Mouse (Mus musculus): ENCODE results near the gene Ctrc. TPM values are rescaled to one million over a fixed set of nuclear protein-coding genes. Genes with fewer than 3 reads are reported as not detected.
A peak's percentile ranks its signal among the peaks of the same experiment; 100 is the strongest.

Ctrc gene
- polyA plus RNA-seq, 1 experiment from 2014 or later: not detected

DNA sequence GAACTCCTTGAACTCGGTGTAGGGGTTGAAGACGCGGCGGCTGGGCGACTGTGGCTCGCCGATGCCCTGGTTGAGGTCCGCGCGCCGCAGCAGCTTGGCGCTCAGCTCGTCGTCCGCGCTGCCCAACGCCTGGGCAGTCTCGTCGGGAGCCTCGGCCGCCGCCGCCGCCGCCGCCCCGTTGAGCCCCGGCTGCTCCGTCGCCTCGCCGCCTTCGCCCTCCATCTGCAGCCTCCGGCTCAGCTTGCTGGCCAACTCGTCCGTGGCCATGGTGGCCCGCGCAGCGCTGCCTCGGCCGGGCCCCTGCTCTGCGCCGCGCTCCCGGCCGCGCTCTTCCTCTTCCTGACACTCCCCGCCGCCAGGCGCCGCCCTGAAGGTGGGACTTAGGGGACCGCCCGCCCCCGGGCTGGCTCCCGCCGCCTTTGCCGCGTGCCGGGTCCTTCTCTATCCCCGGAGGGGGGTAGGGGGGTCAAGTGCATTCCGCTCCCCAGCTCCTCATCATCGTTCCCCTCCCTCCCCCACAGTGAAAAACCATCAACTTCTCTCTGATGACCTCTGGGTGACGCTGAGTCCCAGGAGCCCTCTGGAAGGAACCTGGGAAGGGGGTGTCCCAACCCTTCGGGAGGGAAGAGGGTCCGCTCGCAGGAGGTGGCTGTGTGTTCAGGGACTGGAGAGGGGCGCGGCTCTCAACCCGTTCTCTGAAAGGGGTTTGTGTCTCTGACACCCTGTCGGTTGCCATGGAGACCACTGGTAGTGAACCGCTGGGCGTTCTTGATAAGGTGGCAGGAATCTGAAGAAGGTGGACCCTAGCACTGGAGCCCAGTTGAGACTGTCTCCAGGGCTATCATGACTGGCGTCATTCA lies 28.7 kb upstream of the Ctrc start, which contains the start of gene Efhd2:
Gene Efhd2 (minus strand): TSS at position 320 of the 860 bp plus-strand sequence.
- Histone ChIP-seq H3K27ac (peak within 1 kb of the TSS; percentile 70), H3K4me2 (replicated peaks) (peak within 1 kb of the TSS; percentile 79), H3K9me3 (replicated peaks) (no peaks in the 10 kb centered on the region), H3K27me3 (0 out of 2 replicates have a peak, but pooled peaks cover 3% of the 10 kb centered on the region), H3K9ac (peak within 1 kb of the TSS; percentile 86), H3K36me3 (no peaks in the 10 kb centered on the region), H3K4me3 (peak within 1 kb of the TSS; percentile 73), H3K4me1 (peaks cover 49% of the 10 kb centered on the region)
- peak; percentile 92 for ATAC-seq (ENCODE audit: low FRiP score)
- WGBS: under 1% methylated on average over 73 of the region's 73 CpGs

DNA sequence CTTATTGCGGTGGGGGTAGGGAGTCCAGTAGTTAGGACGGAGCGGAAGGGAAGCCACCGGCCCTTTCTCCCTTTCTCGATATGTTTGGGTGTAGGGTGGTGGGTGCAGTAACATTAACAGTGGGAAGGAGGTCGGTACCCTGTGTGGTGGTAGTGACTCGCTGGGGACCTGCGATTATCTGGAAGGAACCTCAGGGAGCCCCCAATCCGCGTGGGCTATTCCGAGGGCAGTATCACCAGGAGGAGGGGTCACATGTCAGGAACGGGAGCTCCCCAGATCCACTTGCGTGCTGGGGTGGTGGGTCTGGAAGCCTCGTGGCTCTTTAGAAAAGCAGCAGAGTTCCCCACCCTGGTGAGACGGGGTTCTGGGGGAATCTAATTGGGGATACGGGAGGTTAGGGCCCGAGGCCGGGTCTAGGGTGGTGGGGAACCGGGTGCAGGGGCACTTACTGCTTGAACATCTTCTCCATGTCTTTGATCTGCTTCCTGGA lies 28.0 kb upstream of the Ctrc start:
- Histone ChIP-seq H3K27ac (no peak overlapping the region; the same call in 1 of the 2 replicates), H3K27me3 (0 out of 2 replicates have a peak, but pooled peaks cover 3% of the 10 kb centered on the region), H3K36me3 (no peaks in the 10 kb centered on the region), H3K4me2 (replicated peaks) (peak overlapping the region; percentile 79), H3K9me3 (replicated peaks) (no peaks in the 10 kb centered on the region), H3K4me1 (peaks cover 53% of the 10 kb centered on the region), H3K9ac (peak overlapping the region; percentile 86), H3K4me3 (peak overlapping the region; percentile 73)
- peak; percentile 11 for ATAC-seq (ENCODE audit: low FRiP score)
- WGBS: 3% methylated on average over 19 of the region's 19 CpGs

DNA sequence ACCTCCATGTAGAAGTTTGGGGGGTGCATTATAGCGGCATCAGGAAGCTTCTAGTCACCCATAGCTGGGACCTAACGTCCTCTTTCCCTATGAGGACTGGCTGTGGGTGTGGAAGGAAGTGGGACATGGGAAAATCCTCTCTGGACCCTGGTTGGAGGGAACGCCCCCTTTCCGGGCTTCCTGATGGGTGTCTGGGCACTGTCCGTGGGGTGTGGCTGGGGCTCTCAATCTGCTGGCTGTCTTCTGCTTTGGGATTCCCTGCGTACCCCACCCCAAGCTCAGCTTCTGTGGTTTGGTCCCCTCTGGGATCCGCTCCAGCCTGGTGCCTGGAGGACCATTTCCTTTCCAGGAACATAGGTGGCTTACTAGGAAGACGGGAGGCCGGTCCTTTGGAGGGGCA lies 26.8 kb upstream of the Ctrc start:
- peak overlapping the region; percentile 23; the same call in 1 of the 2 replicates for H3K9ac ChIP-seq
- 0 out of 2 replicates have a peak, but pooled peaks cover 3% of the 10 kb centered on the region for H3K27me3 ChIP-seq

DNA sequence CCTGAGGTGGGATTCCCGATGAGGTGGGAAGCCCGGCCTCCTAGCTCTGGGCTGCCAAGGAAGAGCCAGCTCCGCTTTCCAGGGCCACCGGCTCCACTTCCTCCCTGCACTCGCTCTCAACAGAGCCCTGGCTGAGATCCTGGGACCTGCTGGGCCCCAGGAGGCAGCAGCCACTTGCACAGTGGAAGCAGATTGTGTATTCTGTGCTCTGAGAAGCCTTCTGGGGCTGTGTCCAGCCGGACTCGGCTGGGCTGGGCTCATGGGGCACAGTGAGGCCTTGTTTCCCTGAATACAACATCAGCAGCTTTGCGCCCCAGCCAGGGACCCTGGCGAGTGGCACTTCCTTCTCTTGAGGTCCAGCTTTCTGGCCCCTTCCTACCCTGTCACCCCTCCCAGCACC lies 25.8 kb upstream of the Ctrc start:
- H3K27ac ChIP-seq: peak overlapping the region; percentile 49
- no peak for ATAC-seq (ENCODE audit: low FRiP score)
- WGBS: 45% methylated on average over 9 of the region's 9 CpGs
- 0 out of 2 replicates have a peak, but pooled peaks cover 3% of the 10 kb centered on the region for H3K27me3 ChIP-seq
- no peaks in the 10 kb centered on the region for H3K36me3 ChIP-seq
- H3K9me3 ChIP-seq (replicated peaks): no peaks in the 10 kb centered on the region
- 0 out of 2 replicates have a peak overlapping the region, but pooled peaks have one; percentile 73 for H3K4me3 ChIP-seq
- H3K4me2 ChIP-seq (replicated peaks): peak overlapping the region; percentile 79
- peaks cover 70% of the 10 kb centered on the region for H3K4me1 ChIP-seq
- H3K9ac ChIP-seq: peak overlapping the region; percentile 44; the same call in 1 of the 2 replicates

More for the DNA sequence above, 26.8 kb upstream of the Ctrc start:
- no peak for ATAC-seq (ENCODE audit: low FRiP score)
- no peaks in the 10 kb centered on the region for H3K36me3 ChIP-seq
- peak overlapping the region; percentile 79 for H3K4me2 ChIP-seq (replicated peaks)
- no peak overlapping the region for H3K27ac ChIP-seq
- WGBS: 78% methylated on average over 9 of the region's 9 CpGs
- peaks cover 59% of the 10 kb centered on the region for H3K4me1 ChIP-seq
- H3K9me3 ChIP-seq (replicated peaks): no peaks in the 10 kb centered on the region
- peak overlapping the region; percentile 73 for H3K4me3 ChIP-seq

DNA sequence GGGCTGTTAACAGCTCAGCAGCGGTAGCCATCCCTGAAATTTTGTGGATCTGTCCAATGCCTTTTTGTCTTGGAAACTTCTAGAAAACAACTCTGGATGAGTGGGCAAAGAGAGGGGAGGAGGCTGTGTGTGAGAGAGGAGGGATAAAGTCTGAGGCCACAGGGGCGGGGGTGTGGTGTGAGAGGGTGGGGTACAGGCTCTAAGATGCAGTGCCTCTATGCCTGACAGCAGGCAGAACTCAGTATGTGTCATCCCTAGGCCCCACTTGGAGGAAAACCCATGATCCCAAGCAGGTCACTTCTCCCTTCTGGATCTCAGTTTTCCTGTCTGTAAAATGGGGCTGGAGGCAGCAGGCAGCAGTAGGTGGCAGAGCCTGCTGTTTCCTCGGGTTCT lies 25.2 kb upstream of the Ctrc start:
- Histone ChIP-seq H3K4me3 (no peak overlapping the region), H3K36me3 (no peaks in the 10 kb centered on the region), H3K4me2 (replicated peaks) (no peak overlapping the region), H3K27ac (no peak overlapping the region), H3K9me3 (replicated peaks) (no peaks in the 10 kb centered on the region), H3K9ac (no peak overlapping the region), H3K27me3 (0 out of 2 replicates have a peak, but pooled peaks cover 3% of the 10 kb centered on the region), H3K4me1 (peaks cover 75% of the 10 kb centered on the region)
- WGBS: 87% methylated on average over 3 of the region's 3 CpGs
- ATAC-seq (ENCODE audit: low FRiP score): no peak

DNA sequence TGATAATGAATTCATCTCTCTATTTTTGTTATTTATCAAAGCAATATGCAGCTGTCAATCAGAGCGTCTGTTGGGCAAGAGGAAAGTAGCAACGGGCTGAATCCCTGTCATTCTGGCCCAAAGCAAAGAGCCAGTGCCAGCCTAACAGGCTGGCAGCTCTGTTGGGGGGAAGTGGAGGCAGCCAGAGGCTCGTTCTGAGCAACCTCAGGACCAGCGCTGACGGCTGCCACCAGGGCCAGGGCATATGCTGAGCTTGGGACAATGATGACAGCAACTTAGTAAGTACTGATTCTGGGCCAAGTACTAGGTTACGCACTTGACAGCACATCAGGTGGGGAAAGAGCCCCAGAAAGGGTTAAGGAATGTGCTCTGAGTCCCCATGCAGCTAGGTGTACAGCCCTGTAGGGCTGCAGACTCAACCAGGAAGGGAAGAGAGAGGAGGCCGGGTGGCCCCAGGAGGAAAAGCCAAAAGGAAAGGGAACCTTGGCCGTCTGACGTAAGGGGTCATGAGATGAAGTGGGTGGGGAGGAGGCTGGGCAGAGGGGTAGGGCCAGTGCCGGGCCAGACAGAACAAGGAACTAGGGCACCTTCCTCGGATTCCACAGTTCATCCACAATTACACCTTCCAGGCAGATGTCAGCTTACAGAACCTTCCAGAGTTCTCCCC lies 24.6 kb upstream of the Ctrc start:
- Histone ChIP-seq H3K4me2 (replicated peaks) (no peak overlapping the region), H3K4me1 (peaks cover 78% of the 10 kb centered on the region), H3K9me3 (replicated peaks) (no peaks in the 10 kb centered on the region), H3K4me3 (no peak overlapping the region), H3K27ac (no peak overlapping the region), H3K9ac (no peak overlapping the region), H3K27me3 (0 out of 2 replicates have a peak, but pooled peaks cover 3% of the 10 kb centered on the region), H3K36me3 (no peaks in the 10 kb centered on the region)
- 66% methylated on average over 11 of the region's 11 CpGs for WGBS
- no peak for ATAC-seq (ENCODE audit: low FRiP score)

DNA sequence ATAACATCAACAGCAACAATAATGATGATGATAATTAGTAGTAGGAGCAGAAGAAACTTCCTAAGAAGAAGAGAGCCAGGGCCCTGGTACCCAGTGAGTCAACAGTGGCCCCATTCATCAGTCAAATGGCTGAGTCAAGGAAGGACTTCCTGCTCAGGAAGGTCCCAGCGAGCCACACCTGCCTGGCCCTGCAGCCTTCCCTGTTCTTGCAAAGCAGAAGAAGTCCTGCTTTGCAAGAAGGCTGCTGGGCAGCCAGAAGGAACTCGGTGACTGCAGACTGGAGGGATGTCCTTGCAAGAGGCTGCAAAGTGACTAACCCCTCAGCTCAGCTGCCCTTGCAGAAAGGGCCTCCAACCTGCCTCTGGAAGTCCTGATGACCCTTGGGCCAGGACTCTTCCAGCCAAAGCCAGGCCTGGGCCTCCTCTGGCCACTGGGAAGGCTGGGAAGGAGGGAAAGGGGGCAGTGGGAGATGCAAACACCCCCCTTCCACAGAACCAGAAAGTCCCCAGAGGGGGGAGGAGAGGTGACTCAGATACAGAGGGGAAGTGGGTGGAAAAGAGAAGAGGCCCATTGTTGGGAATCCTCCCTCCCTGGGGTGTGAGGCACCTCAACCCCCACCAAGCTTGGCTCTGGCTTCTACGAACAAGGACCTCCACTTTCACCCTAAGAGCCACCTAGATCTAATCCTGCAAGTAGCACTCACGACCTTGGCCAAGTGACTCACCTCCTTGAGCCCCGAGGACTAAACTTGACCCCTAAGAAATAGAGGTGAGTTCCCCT lies 23.5 kb upstream of the Ctrc start:
- Histone ChIP-seq H3K4me1 (peaks cover 68% of the 10 kb centered on the region), H3K9me3 (replicated peaks) (no peaks in the 10 kb centered on the region), H3K36me3 (no peaks in the 10 kb centered on the region; the same call in 1 of the 2 replicates), H3K4me2 (replicated peaks) (no peak overlapping the region), H3K4me3 (no peak overlapping the region), H3K9ac (no peak overlapping the region), H3K27ac (no peak overlapping the region), H3K27me3 (0 out of 2 replicates have a peak, but pooled peaks cover 3% of the 10 kb centered on the region)
- WGBS: 82% methylated on average over 5 of the region's 5 CpGs
- ATAC-seq (ENCODE audit: low FRiP score): no peak

DNA sequence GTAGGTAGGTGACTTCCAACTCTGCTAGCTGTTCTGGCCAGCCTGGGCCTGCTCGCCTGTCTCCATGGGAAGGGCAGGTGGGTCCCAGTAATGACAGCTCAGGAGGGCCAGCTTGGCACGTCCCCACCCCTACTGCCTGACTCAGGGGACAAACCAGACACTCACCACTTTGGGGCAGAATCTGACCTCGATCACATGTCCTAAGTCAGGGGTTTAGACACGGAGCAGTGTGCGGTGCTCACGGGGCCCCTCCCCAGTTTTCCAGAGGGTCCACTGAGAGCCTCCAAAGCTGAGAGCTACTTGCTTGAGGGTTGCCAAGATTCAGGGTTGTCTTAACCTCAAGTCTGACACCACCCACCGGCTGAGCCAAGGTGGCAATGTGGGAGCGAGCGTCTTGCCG lies 21.9 kb upstream of the Ctrc start:
- Histone ChIP-seq H3K4me2 (replicated peaks) (no peak overlapping the region), H3K27ac (peak overlapping the region; percentile 78), H3K9me3 (replicated peaks) (no peaks in the 10 kb centered on the region), H3K27me3 (0 out of 2 replicates have a peak, but pooled peaks cover 3% of the 10 kb centered on the region), H3K36me3 (no peaks in the 10 kb centered on the region; the same call in 1 of the 2 replicates), H3K9ac (0 out of 2 replicates have a peak overlapping the region, but pooled peaks have one; percentile 6), H3K4me3 (no peak overlapping the region), H3K4me1 (peaks cover 56% of the 10 kb centered on the region)
- no peak; the same call in 1 of the 2 replicates for ATAC-seq (ENCODE audit: low FRiP score)
- WGBS: 75% methylated on average over 10 of the region's 10 CpGs

DNA sequence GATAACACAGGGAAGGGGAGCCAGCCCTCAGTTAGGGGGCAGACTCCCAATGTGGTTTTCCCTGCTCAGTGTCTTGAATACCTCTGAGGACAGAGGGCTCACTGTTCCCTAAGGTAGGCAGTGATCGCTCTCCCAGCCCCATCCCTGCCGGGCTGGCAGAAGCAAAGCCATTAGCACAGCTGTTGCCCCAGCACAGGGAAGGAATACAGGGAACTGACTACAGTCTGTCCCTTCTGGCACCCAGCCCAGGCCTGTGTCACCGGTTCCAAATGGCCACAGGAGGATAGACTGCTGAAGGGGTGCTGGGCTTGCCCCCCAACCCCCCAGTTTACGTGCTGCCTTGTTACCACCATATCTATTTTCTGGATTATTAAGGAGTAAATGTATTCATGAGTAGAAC lies 21.3 kb upstream of the Ctrc start:
- no peaks in the 10 kb centered on the region for H3K27me3 ChIP-seq
- 33% methylated on average over 4 of the region's 4 CpGs for WGBS
- H3K36me3 ChIP-seq: no peaks in the 10 kb centered on the region; the same call in 1 of the 2 replicates
- H3K27ac ChIP-seq: peak overlapping the region; percentile 78
- H3K4me3 ChIP-seq: no peak overlapping the region
- H3K4me2 ChIP-seq (replicated peaks): peak overlapping the region; percentile 21; the same call in 1 of the 2 replicates
- H3K9me3 ChIP-seq (replicated peaks): no peaks in the 10 kb centered on the region
- H3K4me1 ChIP-seq: peaks cover 51% of the 10 kb centered on the region
- 0 out of 2 replicates have a peak overlapping the region, but pooled peaks have one; percentile 6 for H3K9ac ChIP-seq
- ATAC-seq (ENCODE audit: low FRiP score): peak; percentile 79

DNA sequence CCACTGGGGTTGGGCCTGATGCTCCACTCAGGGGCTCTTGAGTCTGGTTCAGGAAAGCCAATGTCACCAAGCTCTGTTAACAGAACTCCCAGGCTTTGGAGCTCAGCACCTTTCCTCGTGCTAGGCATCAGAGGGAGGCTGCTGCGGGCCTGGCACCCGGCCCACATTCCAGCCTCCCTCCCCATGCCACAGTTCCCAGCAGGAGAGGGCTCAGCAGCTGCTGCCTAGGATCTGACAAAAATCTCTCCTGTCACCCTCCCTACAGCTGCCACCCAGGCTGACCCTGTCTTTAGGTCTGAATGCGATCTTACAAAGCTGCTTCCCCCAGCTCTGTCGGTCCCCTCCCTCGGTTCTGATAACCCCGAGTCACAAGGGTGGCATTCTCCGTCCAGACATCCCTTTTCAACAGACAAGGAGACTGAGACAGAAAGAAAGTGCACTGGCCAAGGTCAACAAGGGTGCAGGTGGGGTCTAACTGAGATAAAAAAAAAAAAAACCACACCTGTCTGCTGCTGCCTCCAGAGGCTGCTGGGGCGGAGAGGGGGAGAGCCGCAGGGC lies 20.9 kb upstream of the Ctrc start:
- peak overlapping the region; percentile 78 for H3K27ac ChIP-seq
- H3K9me3 ChIP-seq (replicated peaks): no peaks in the 10 kb centered on the region
- H3K9ac ChIP-seq: peak overlapping the region; percentile 4; the same call in 1 of the 2 replicates
- no peaks in the 10 kb centered on the region for H3K27me3 ChIP-seq
- H3K4me3 ChIP-seq: no peak overlapping the region
- H3K4me1 ChIP-seq: peaks cover 46% of the 10 kb centered on the region
- peak overlapping the region; percentile 21; the same call in 1 of the 2 replicates for H3K4me2 ChIP-seq (replicated peaks)
- ATAC-seq (ENCODE audit: low FRiP score): peak; percentile 65
- no peaks in the 10 kb centered on the region; the same call in none of the 2 replicates for H3K36me3 ChIP-seq
- 22% methylated on average over 10 of the region's 10 CpGs for WGBS

DNA sequence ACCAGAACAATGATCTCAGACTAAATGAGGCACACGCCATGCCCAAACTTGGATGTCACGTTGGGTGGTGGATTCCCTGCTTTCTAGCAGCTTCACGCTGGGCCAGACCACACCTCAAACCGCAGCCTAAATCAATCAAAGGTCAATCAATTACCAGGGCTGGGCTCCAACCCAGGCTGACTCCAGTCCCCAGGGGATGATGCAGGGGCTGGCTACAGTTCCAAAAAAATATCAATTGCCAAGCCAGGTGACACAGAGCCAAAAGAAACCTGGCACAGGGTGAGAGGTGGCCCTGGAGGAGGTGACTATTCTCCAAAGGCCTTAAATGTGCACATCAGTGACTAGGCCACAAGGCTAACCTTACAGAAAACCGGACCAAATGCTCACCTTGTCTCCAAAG lies 19.4 kb upstream of the Ctrc start:
- Histone ChIP-seq H3K9ac (no peak overlapping the region), H3K9me3 (replicated peaks) (no peaks in the 10 kb centered on the region), H3K4me1 (peaks cover 36% of the 10 kb centered on the region), H3K27ac (no peak overlapping the region), H3K4me2 (replicated peaks) (no peak overlapping the region), H3K4me3 (no peak overlapping the region), H3K27me3 (no peaks in the 10 kb centered on the region), H3K36me3 (peaks cover 6% of the 10 kb centered on the region)
- 85% methylated on average over 5 of the region's 5 CpGs for WGBS
- ATAC-seq (ENCODE audit: low FRiP score): no peak

All from hindbrain, embryonic 12.5 days (tissue).